Mouse (Mus musculus) olfactory bulb, adult 2 months (tissue): ENCODE data around the gene Gtf2f1.

Experiments used
- CTCF ChIP-seq: fragments of 200-500 bp; IDR thresholded peaks from 2 replicates; pipeline ENCODE4 v1.5.1; 2012; ENCODE audit warnings: low read depth, mild to moderate bottlenecking, low read length, moderate library complexity; ENCODE audit not compliant: insufficient read depth
- POLR2A ChIP-seq: fragments of 200-500 bp; IDR thresholded peaks from 2 replicates; pipeline ENCODE4 v1.6.1; 2012; ENCODE audit warnings: mild to moderate bottlenecking, low read depth, low read length, moderate library complexity; ENCODE audit not compliant: insufficient read depth

DNA sequence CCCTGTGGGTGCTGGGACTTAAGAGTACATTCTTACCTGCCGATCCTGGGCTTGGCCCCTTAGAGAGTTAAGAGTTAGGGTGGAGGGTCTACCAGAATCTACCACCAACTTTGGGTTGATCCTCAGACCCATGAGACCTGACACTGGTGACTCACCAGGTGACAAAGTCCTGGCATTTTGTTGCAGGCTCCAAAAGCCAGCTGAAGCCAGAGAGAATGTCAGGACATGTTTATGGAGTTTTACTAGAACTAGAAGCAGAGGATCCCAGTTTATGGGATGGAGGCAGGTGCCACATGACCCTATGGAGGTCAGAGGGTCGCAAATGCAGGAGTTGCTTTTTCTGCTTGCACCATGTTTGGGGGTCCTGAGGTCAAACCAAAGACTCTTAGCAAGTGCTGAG, 14.6 kb downstream of the Gtf2f1 start:
- TF ChIP-seq CTCF (no peak), POLR2A (no peak)
